Mouse (Mus musculus): ENCODE results near the gene Cd40. TPM values are rescaled to one million over a fixed set of nuclear protein-coding genes. Genes with fewer than 3 reads are reported as not detected.

Gene Cd40
- polyA plus RNA-seq, 1 experiment from 2014 or later: 0.39 TPM

- CTCF ChIA-PET: no interaction called here
- in situ Hi-C loops (cut with MboI; ENCODE audit: low pct_unique_long_range_greater_than_20kb): no loop called here
- POLR2A ChIA-PET: no interaction called here
- ATAC-seq (no peak), DNase-seq (ENCODE audit: low read depth, low spot score) (no peak)
- TF ChIP-seq CTCF (IDR thresholded peaks at IDR 0.05): no peak
- peaks cover 4% of the 10 kb centered on the region for H3K27me3 ChIP-seq
Measured at GRCm38 (mm10) chr2:165056377-165057085, 1.1 kb downstream of the Cd40 start.

- peaks cover 4% of the 10 kb centered on the region for H3K27me3 ChIP-seq
- ChIA-PET CTCF (no interaction called here), POLR2A (no interaction called here)
- TF ChIP-seq CTCF (IDR thresholded peaks at IDR 0.05): no peak
- no peak for ATAC-seq
- DNase-seq (ENCODE audit: low read depth, low spot score): no peak
- in situ Hi-C loops (cut with MboI; ENCODE audit: low pct_unique_long_range_greater_than_20kb): no loop called here
Measured at GRCm38 (mm10) chr2:165059961-165060360, 4.5 kb downstream of the Cd40 start.

- DNase-seq (ENCODE audit: low read depth, low spot score) (no peak), ATAC-seq (no peak)
- POLR2A ChIA-PET: no interaction called here
- in situ Hi-C loops (cut with MboI; ENCODE audit: low pct_unique_long_range_greater_than_20kb): no loop called here
- H3K27me3 ChIP-seq: no peaks in the 10 kb centered on the region
- no peak for TF ChIP-seq CTCF (IDR thresholded peaks at IDR 0.05)
- CTCF ChIA-PET: no interaction called here
Measured at GRCm38 (mm10) chr2:165061638-165062433, 6.4 kb downstream of the Cd40 start.

GRCm38 (mm10) chr2:165064489-165064888 is 9.1 kb downstream of the Cd40 start:
- DNase-seq (ENCODE audit: low read depth, low spot score) (no peak), ATAC-seq (no peak)
- POLR2A ChIA-PET: no interaction called here
- no peaks in the 10 kb centered on the region for H3K27me3 ChIP-seq
- in situ Hi-C loops (cut with MboI; ENCODE audit: low pct_unique_long_range_greater_than_20kb): no loop called here
- no peak for TF ChIP-seq CTCF (IDR thresholded peaks at IDR 0.05)
- CTCF ChIA-PET: no interaction called here

GRCm38 (mm10) chr2:165068806-165069205 is 13.4 kb downstream of the Cd40 start:
- peaks cover 14% of the 10 kb centered on the region for H3K27me3 ChIP-seq
- TF ChIP-seq CTCF (IDR thresholded peaks at IDR 0.05): no peak
- DNase-seq (ENCODE audit: low read depth, low spot score): no peak
- in situ Hi-C loops (cut with MboI; ENCODE audit: low pct_unique_long_range_greater_than_20kb): no loop called here
- CTCF ChIA-PET: no interaction called here
- POLR2A ChIA-PET: no interaction called here
- no peak for ATAC-seq

GRCm38 (mm10) chr2:165070096-165070816 is 14.8 kb downstream of the Cd40 start:
- ATAC-seq: no peak
- POLR2A ChIA-PET: no interaction called here
- no peak for DNase-seq (ENCODE audit: low read depth, low spot score)
- TF ChIP-seq CTCF (IDR thresholded peaks at IDR 0.05): peak; percentile 76
- in situ Hi-C loops (cut with MboI; ENCODE audit: low pct_unique_long_range_greater_than_20kb): loop anchor here (5.0 kb wide), 1 partner anchor 292 kb away; no protein-coding TSS in a partner anchor
- CTCF ChIA-PET: interaction anchor here (1.0 kb wide), 1 partner anchor 11 kb away, joined by 3 read pairs; no protein-coding TSS in a partner anchor
- peaks cover 20% of the 10 kb centered on the region for H3K27me3 ChIP-seq

- TF ChIP-seq CTCF (IDR thresholded peaks at IDR 0.05): no peak
- CTCF ChIA-PET: interaction anchor here (0.7 to 2.3 kb wide), 3 partner anchors 203 to 267 kb away, joined by 3 to 8 read pairs (median 3); no protein-coding TSS in a partner anchor
- in situ Hi-C loops (cut with MboI; ENCODE audit: low pct_unique_long_range_greater_than_20kb): loop anchor here (5.0 kb wide), 1 partner anchor 289 kb away; no protein-coding TSS in a partner anchor
- POLR2A ChIA-PET: no interaction called here
- ATAC-seq (no peak), DNase-seq (ENCODE audit: low read depth, low spot score) (no peak)
- peaks cover 20% of the 10 kb centered on the region for H3K27me3 ChIP-seq
Measured at GRCm38 (mm10) chr2:165073381-165073781, 18.0 kb downstream of the Cd40 start.

- no peak for ATAC-seq
- CTCF ChIA-PET: interaction anchor here (1.2 to 2.4 kb wide), 3 partner anchors 203 to 291 kb away, joined by 4 to 8 read pairs (median 7); no protein-coding TSS in a partner anchor
- in situ Hi-C loops (cut with MboI; ENCODE audit: low pct_unique_long_range_greater_than_20kb): loop anchor here (5.0 kb wide), 1 partner anchor 288 kb away; no protein-coding TSS in a partner anchor
- no peak for TF ChIP-seq CTCF (IDR thresholded peaks at IDR 0.05)
- peaks cover 26% of the 10 kb centered on the region for H3K27me3 ChIP-seq
- DNase-seq (ENCODE audit: low read depth, low spot score): no peak
- POLR2A ChIA-PET: interaction anchor here (0.5 kb wide), 1 partner anchor 112 kb away, joined by 3 read pairs; no protein-coding TSS in a partner anchor
Measured at GRCm38 (mm10) chr2:165074081-165074884, 18.9 kb downstream of the Cd40 start.

GRCm38 (mm10) chr2:165074937-165075336 is 19.5 kb downstream of the Cd40 start:
- H3K27me3 ChIP-seq: peaks cover 30% of the 10 kb centered on the region
- DNase-seq (ENCODE audit: low read depth, low spot score) (no peak), ATAC-seq (no peak)
- TF ChIP-seq CTCF (IDR thresholded peaks at IDR 0.05): peak; percentile 88
- ChIA-PET CTCF (interaction anchor here (0.9 to 2.4 kb wide), 4 partner anchors 200 to 290 kb away, joined by 3 to 8 read pairs (median 6); no protein-coding TSS in a partner anchor), POLR2A (no interaction called here)
- in situ Hi-C loops (cut with MboI; ENCODE audit: low pct_unique_long_range_greater_than_20kb): loop anchor here (5.0 to 25.0 kb wide), 3 partner anchors 197 to 387 kb away; partner anchors contain the start of gene Slc13a3

Data from Patski (cell line).